Mouse (Mus musculus) embryonic facial prominence, embryonic 13.5 days (tissue): ENCODE data around the gene D630003M21Rik. TPM values are rescaled to one million over a fixed set of nuclear protein-coding genes. Genes with fewer than 3 reads are reported as not detected.
A peak's percentile ranks its signal among the peaks of the same experiment; 100 is the strongest.

ENCODE experiments used
- ATAC-seq: fragments of 200-750 bp; cut with Nextera tagmentation; 2 replicates; pipeline ENCODE4 v1.8.0; 2017; ENCODE audit warnings: low read depth; ENCODE audit not compliant: insufficient number of reproducible peaks, insufficient read depth, low FRiP score, low TSS enrichment
- H3K27ac ChIP-seq: fragments of 300-500 bp; sonication (generic); 2 replicates; pipeline ENCODE4 v1.5.1; 2015; ENCODE audit warnings: moderate library complexity, mild to moderate bottlenecking, inconsistent platforms
- H3K27me3 ChIP-seq: fragments of 300-500 bp; sonication (generic); 2 replicates; pipeline ENCODE4 v1.6.1; 2015; ENCODE audit warnings: mild to moderate bottlenecking, inconsistent platforms
- H3K36me3 ChIP-seq: fragments of 300-500 bp; sonication (generic); 2 replicates; pipeline ENCODE4 v1.6.1; 2015; ENCODE audit warnings: mild to moderate bottlenecking, inconsistent platforms
- H3K4me1 ChIP-seq: fragments of 300-500 bp; sonication (generic); 2 replicates; pipeline ENCODE4 v1.6.1; 2015; ENCODE audit warnings: inconsistent platforms
- H3K4me2 ChIP-seq: fragments of 300-500 bp; sonication (generic); 2 replicates; pipeline ENCODE4 v1.6.1; 2015; ENCODE audit warnings: moderate library complexity, mild to moderate bottlenecking, inconsistent platforms
- H3K4me3 ChIP-seq: fragments of 300-500 bp; sonication (generic); 2 replicates; pipeline ENCODE4 v1.5.1; 2015; ENCODE audit warnings: mild to moderate bottlenecking, inconsistent platforms
- H3K9ac ChIP-seq: fragments of 300-500 bp; sonication (generic); 2 replicates; pipeline ENCODE4 v1.6.1; 2015; ENCODE audit warnings: mild to moderate bottlenecking, inconsistent platforms
- H3K9me3 ChIP-seq: fragments of 300-500 bp; sonication (generic); 2 replicates; pipeline ENCODE4 v1.6.1; 2016; ENCODE audit warnings: inconsistent platforms
- WGBS: fragments of 180-500 bp; shearing (Covaris S2); methylation state at CpG from one replicate; pipeline ENCODE4 v1.1.7; 2015; ENCODE audit warnings: mixed read lengths; 5-methylcytosine and 5-hydroxymethylcytosine counted together
- polyA plus RNA-seq: library from polyadenylated mRNA; unstranded; fragments of >200 nt; fragmentation: Nextera tagmentation; extraction: Ambion mirVana; gene quantifications from 2 replicates; pipeline ENCODE4 v1.2.1, GENCODE M21; 2015

The D630003M21Rik gene
- polyA plus RNA-seq, 1 experiment from 2014 or later = 7.5 TPM

- H3K9ac ChIP-seq = no peak overlapping the region
- H3K36me3 ChIP-seq = peaks cover 17% of the 10 kb centered on the region
- ATAC-seq = no peak
- no peak overlapping the region for H3K27ac ChIP-seq
- 16% methylated on average over 10 of the region's 10 CpGs for WGBS
- no peaks in the 10 kb centered on the region for H3K9me3 ChIP-seq
- H3K27me3 ChIP-seq = no peaks in the 10 kb centered on the region
- no peak overlapping the region for H3K4me3 ChIP-seq
- H3K4me1 ChIP-seq = peaks cover 7% of the 10 kb centered on the region
- no peak overlapping the region for H3K4me2 ChIP-seq
These were observed 33.9 kb downstream of the D630003M21Rik start for GRCm38 (mm10) chr2:158194945-158195640.

GRCm38 (mm10) chr2:158193611-158194336 is 35.2 kb downstream of the D630003M21Rik start:
- H3K27ac ChIP-seq = no peak overlapping the region
- peaks cover 7% of the 10 kb centered on the region for H3K4me1 ChIP-seq
- no peak overlapping the region for H3K4me3 ChIP-seq
- peaks cover 11% of the 10 kb centered on the region for H3K36me3 ChIP-seq
- WGBS = 25% methylated on average over 10 of the region's 10 CpGs
- H3K4me2 ChIP-seq = no peak overlapping the region
- no peaks in the 10 kb centered on the region for H3K27me3 ChIP-seq
- no peaks in the 10 kb centered on the region for H3K9me3 ChIP-seq
- no peak overlapping the region for H3K9ac ChIP-seq
- ATAC-seq = no peak

GRCm38 (mm10) chr2:158191098-158191497 is 37.9 kb downstream of the D630003M21Rik start:
- no peak overlapping the region for H3K27ac ChIP-seq
- H3K27me3 ChIP-seq = no peaks in the 10 kb centered on the region
- H3K9me3 ChIP-seq = no peaks in the 10 kb centered on the region
- no peak overlapping the region for H3K4me3 ChIP-seq
- H3K9ac ChIP-seq = no peak overlapping the region
- H3K4me1 ChIP-seq = peaks cover 10% of the 10 kb centered on the region
- 71% methylated on average over 7 of the region's 7 CpGs for WGBS
- ATAC-seq = no peak
- no peak overlapping the region for H3K4me2 ChIP-seq
- peaks cover 3% of the 10 kb centered on the region; the same call in 1 of the 2 replicates for H3K36me3 ChIP-seq

GRCm38 (mm10) chr2:158189451-158189850 is 39.6 kb downstream of the D630003M21Rik start:
- no peaks in the 10 kb centered on the region for H3K27me3 ChIP-seq
- peaks cover 10% of the 10 kb centered on the region for H3K4me1 ChIP-seq
- no peak overlapping the region for H3K4me2 ChIP-seq
- no peaks in the 10 kb centered on the region for H3K36me3 ChIP-seq
- 73% methylated on average over 11 of the region's 11 CpGs for WGBS
- no peak overlapping the region for H3K27ac ChIP-seq
- no peak for ATAC-seq
- no peaks in the 10 kb centered on the region for H3K9me3 ChIP-seq
- no peak overlapping the region for H3K4me3 ChIP-seq
- H3K9ac ChIP-seq = no peak overlapping the region

GRCm38 (mm10) chr2:158186206-158186871 is 42.7 kb downstream of the D630003M21Rik start:
- no peak for ATAC-seq
- Histone ChIP-seq H3K4me2 (no peak overlapping the region), H3K4me3 (no peak overlapping the region), H3K27ac (no peak overlapping the region), H3K27me3 (no peaks in the 10 kb centered on the region), H3K4me1 (0 out of 2 replicates have a peak, but pooled peaks cover 3% of the 10 kb centered on the region), H3K9ac (no peak overlapping the region), H3K36me3 (no peaks in the 10 kb centered on the region), H3K9me3 (no peaks in the 10 kb centered on the region)
- WGBS = 58% methylated on average over 11 of the region's 11 CpGs

GRCm38 (mm10) chr2:158183266-158183665 is 45.8 kb downstream of the D630003M21Rik start:
- H3K27me3 ChIP-seq = no peaks in the 10 kb centered on the region
- H3K36me3 ChIP-seq = no peaks in the 10 kb centered on the region
- no peak overlapping the region for H3K27ac ChIP-seq
- no peak for ATAC-seq
- no peaks in the 10 kb centered on the region for H3K9me3 ChIP-seq
- WGBS = 87% methylated on average over 8 of the region's 8 CpGs
- no peak overlapping the region for H3K4me3 ChIP-seq
- H3K4me1 ChIP-seq = peaks cover 11% of the 10 kb centered on the region
- H3K9ac ChIP-seq = no peak overlapping the region
- no peak overlapping the region for H3K4me2 ChIP-seq

- H3K4me1 ChIP-seq = peaks cover 11% of the 10 kb centered on the region
- H3K27me3 ChIP-seq = no peaks in the 10 kb centered on the region
- no peak overlapping the region for H3K27ac ChIP-seq
- no peak overlapping the region for H3K9ac ChIP-seq
- H3K9me3 ChIP-seq = no peaks in the 10 kb centered on the region
- H3K36me3 ChIP-seq = no peaks in the 10 kb centered on the region
- no peak overlapping the region for H3K4me3 ChIP-seq
- 59% methylated on average over 6 of the region's 6 CpGs for WGBS
- H3K4me2 ChIP-seq = no peak overlapping the region
- no peak for ATAC-seq
These were observed 47.1 kb downstream of the D630003M21Rik start for GRCm38 (mm10) chr2:158181932-158182331.

GRCm38 (mm10) chr2:158180797-158181196 is 48.2 kb downstream of the D630003M21Rik start:
- no peak overlapping the region for H3K9ac ChIP-seq
- H3K4me3 ChIP-seq = no peak overlapping the region
- peaks cover 8% of the 10 kb centered on the region for H3K4me1 ChIP-seq
- no peak overlapping the region for H3K4me2 ChIP-seq
- no peak overlapping the region for H3K27ac ChIP-seq
- H3K9me3 ChIP-seq = no peaks in the 10 kb centered on the region
- no peaks in the 10 kb centered on the region for H3K27me3 ChIP-seq
- no peak for ATAC-seq
- no peaks in the 10 kb centered on the region for H3K36me3 ChIP-seq
- WGBS = 39% methylated on average over 9 of the region's 9 CpGs

GRCm38 (mm10) chr2:158179370-158180111 is 49.5 kb downstream of the D630003M21Rik start:
- Histone ChIP-seq H3K36me3 (no peaks in the 10 kb centered on the region), H3K9ac (peak overlapping the region; percentile 61), H3K4me2 (peak overlapping the region; percentile 57), H3K27me3 (no peaks in the 10 kb centered on the region), H3K27ac (no peak overlapping the region), H3K4me3 (peak overlapping the region; percentile 42), H3K9me3 (no peaks in the 10 kb centered on the region), H3K4me1 (peaks cover 8% of the 10 kb centered on the region)
- whole genome bisulfite sequencing = 19% methylated on average over 18 of the region's 18 CpGs
- no peak for ATAC-seq

GRCm38 (mm10) chr2:158178696-158179369 is 50.2 kb downstream of the D630003M21Rik start:
- Histone ChIP-seq H3K9me3 (no peaks in the 10 kb centered on the region), H3K4me3 (peak overlapping the region; percentile 42), H3K36me3 (no peaks in the 10 kb centered on the region), H3K4me1 (peaks cover 8% of the 10 kb centered on the region), H3K27ac (no peak overlapping the region), H3K4me2 (peak overlapping the region; percentile 57), H3K27me3 (no peaks in the 10 kb centered on the region), H3K9ac (peak overlapping the region; percentile 61)
- peak; percentile 80 for ATAC-seq
- WGBS = 9% methylated on average over 19 of the region's 19 CpGs

GRCm38 (mm10) chr2:158178139-158178538 is 50.9 kb downstream of the D630003M21Rik start:
- WGBS = 76% methylated on average over 4 of the region's 4 CpGs

More at GRCm38 (mm10) chr2:158178139-158178538, 50.9 kb downstream of the D630003M21Rik start:
- no peaks in the 10 kb centered on the region for H3K36me3 ChIP-seq
- no peak overlapping the region for H3K9ac ChIP-seq
- H3K27ac ChIP-seq = no peak overlapping the region
- no peak overlapping the region; the same call in 1 of the 2 replicates for H3K4me2 ChIP-seq
- H3K9me3 ChIP-seq = no peaks in the 10 kb centered on the region
- H3K27me3 ChIP-seq = no peaks in the 10 kb centered on the region
- no peak overlapping the region for H3K4me3 ChIP-seq
- ATAC-seq = no peak
- peaks cover 8% of the 10 kb centered on the region for H3K4me1 ChIP-seq
